Mouse (Mus musculus) natural killer cell, adult 2 months (primary cell): ENCODE measurements around the gene Atoh7.

ENCODE experiments used
- DNase-seq, 2 experiments: peaks; one replicate each; pipeline ENCODE4 v3.0.0; 2022; ENCODE audit warnings: low spot score in 2 of 2

Atoh7 gene

GRCm38 (mm10) chr10:63099941-63100562 lies 601 bp downstream of the Atoh7 start:
- no peak for DNase-seq

- no peak for DNase-seq
Observed at GRCm38 (mm10) chr10:63100657-63101056, 1.2 kb downstream of the Atoh7 start.

- DNase-seq, result no peak
Observed at GRCm38 (mm10) chr10:63113027-63113604, 13.7 kb downstream of the Atoh7 start.

- DNase-seq, result no peak
Observed at GRCm38 (mm10) chr10:63113716-63114360, 14.4 kb downstream of the Atoh7 start.

GRCm38 (mm10) chr10:63115881-63116280 lies 16.4 kb downstream of the Atoh7 start:
- no peak for DNase-seq

GRCm38 (mm10) chr10:63116376-63116775 lies 16.9 kb downstream of the Atoh7 start:
- DNase-seq, result no peak

- no peak for DNase-seq
Observed at GRCm38 (mm10) chr10:63117583-63117982, 18.1 kb downstream of the Atoh7 start.

- DNase-seq, result no peak
Observed at GRCm38 (mm10) chr10:63119916-63120315, 20.5 kb downstream of the Atoh7 start.

- DNase-seq, result no peak
Observed at GRCm38 (mm10) chr10:63121961-63122360, 22.5 kb downstream of the Atoh7 start.

- no peak for DNase-seq
Observed at GRCm38 (mm10) chr10:63122516-63122915, 23.1 kb downstream of the Atoh7 start.

GRCm38 (mm10) chr10:63123141-63123540 lies 23.7 kb downstream of the Atoh7 start:
- no peak for DNase-seq

GRCm38 (mm10) chr10:63124016-63124415 lies 24.6 kb downstream of the Atoh7 start:
- no peak for DNase-seq

- no peak for DNase-seq
Observed at GRCm38 (mm10) chr10:63125343-63125742, 25.9 kb downstream of the Atoh7 start.

- no peak for DNase-seq
Observed at GRCm38 (mm10) chr10:63126116-63126515, 26.7 kb downstream of the Atoh7 start.

- no peak for DNase-seq
Observed at GRCm38 (mm10) chr10:63127156-63127555, 27.7 kb downstream of the Atoh7 start.

- DNase-seq, result no peak
Observed at GRCm38 (mm10) chr10:63128256-63128655, 28.8 kb downstream of the Atoh7 start.

- no peak for DNase-seq
Observed at GRCm38 (mm10) chr10:63130500-63130899, 31.0 kb downstream of the Atoh7 start.

GRCm38 (mm10) chr10:63132356-63132755 lies 32.9 kb downstream of the Atoh7 start:
- DNase-seq, result no peak

- DNase-seq, result no peak
Observed at GRCm38 (mm10) chr10:63133326-63133725, 33.9 kb downstream of the Atoh7 start.

- DNase-seq, result no peak
Observed at GRCm38 (mm10) chr10:63135680-63136079, 36.2 kb downstream of the Atoh7 start.

- DNase-seq, result no peak
Observed at GRCm38 (mm10) chr10:63136436-63136835, 37.0 kb downstream of the Atoh7 start.

GRCm38 (mm10) chr10:63142660-63143059 lies 43.2 kb downstream of the Atoh7 start:
- no peak for DNase-seq
